Mouse (Mus musculus) hindbrain, embryonic 10.5 days (tissue): Measurements from ENCODE around the gene Tgm2. TPM values are rescaled to one million over a fixed set of nuclear protein-coding genes. Genes with fewer than 3 reads are reported as not detected.

ENCODE experiments used
- DNase-seq: peaks from one replicate; pipeline ENCODE4 v3.0.0-alpha.2; 2017; ENCODE audit warnings: low spot score
- H3K27ac ChIP-seq: fragments of 300-500 bp; sonication (generic); 2 replicates; pipeline ENCODE4 v1.5.1; 2016; ENCODE audit warnings: mild to moderate bottlenecking, moderate library complexity
- H3K27me3 ChIP-seq: fragments of 300-500 bp; sonication (generic); 2 replicates; pipeline ENCODE4 v1.6.1; 2016; ENCODE audit warnings: mild to moderate bottlenecking; ENCODE audit not compliant: poor library complexity, insufficient read depth, severe bottlenecking
- H3K36me3 ChIP-seq: fragments of 300-500 bp; sonication (generic); 2 replicates; pipeline ENCODE4 v1.6.1; 2016; ENCODE audit warnings: mild to moderate bottlenecking, moderate library complexity
- H3K4me1 ChIP-seq: fragments of 300-500 bp; sonication (generic); replicated peaks from 2 replicates; pipeline ENCODE4 v1.6.1; 2016; ENCODE audit warnings: mild to moderate bottlenecking
- H3K4me3 ChIP-seq: fragments of 300-500 bp; sonication (generic); 2 replicates; pipeline ENCODE4 v1.5.1; 2016; ENCODE audit warnings: mild to moderate bottlenecking, moderate library complexity
- H3K9me3 ChIP-seq: fragments of 300-500 bp; sonication (generic); 2 replicates; pipeline ENCODE4 v1.6.1; 2016; ENCODE audit warnings: mild to moderate bottlenecking, moderate library complexity
- WGBS: fragments of 180-500 bp; shearing (Covaris S2); methylation state at CpG from one replicate; pipeline ENCODE4 v1.1.7; 2016; 5-methylcytosine and 5-hydroxymethylcytosine counted together
- polyA plus RNA-seq: library from polyadenylated mRNA; unstranded; fragments of >200 nt; fragmentation: Nextera tagmentation; extraction: Ambion mirVana; gene quantifications from 2 replicates; pipeline ENCODE4 v1.2.1, GENCODE M21; 2016

Tgm2 gene
- polyA plus RNA-seq, 1 experiment from 2014 or later = 7.5 TPM

GRCm38 (mm10) chr2:158094846-158095245, 51.4 kb downstream of the Tgm2 start:
- no peak overlapping the region for H3K4me3 ChIP-seq
- no peak for DNase-seq
- no peaks in the 10 kb centered on the region for H3K36me3 ChIP-seq
- no peaks in the 10 kb centered on the region for H3K9me3 ChIP-seq
- no peak overlapping the region for H3K27ac ChIP-seq
- 88% methylated on average over 5 of the region's 5 CpGs for WGBS
- H3K27me3 ChIP-seq = no peaks in the 10 kb centered on the region
- peaks cover 15% of the 10 kb centered on the region for H3K4me1 ChIP-seq

GRCm38 (mm10) chr2:158094300-158094699, 51.9 kb downstream of the Tgm2 start:
- no peak overlapping the region for H3K27ac ChIP-seq
- DNase-seq = no peak
- 85% methylated on average over 7 of the region's 7 CpGs for WGBS

GRCm38 (mm10) chr2:158093345-158093744, 52.9 kb downstream of the Tgm2 start:
- no peak for DNase-seq
- WGBS = 70% methylated on average over 5 of the region's 5 CpGs
- Histone ChIP-seq H3K4me1 (peaks cover 15% of the 10 kb centered on the region), H3K4me3 (no peak overlapping the region), H3K36me3 (no peaks in the 10 kb centered on the region), H3K27ac (no peak overlapping the region), H3K9me3 (no peaks in the 10 kb centered on the region), H3K27me3 (no peaks in the 10 kb centered on the region)

More at GRCm38 (mm10) chr2:158094300-158094699, 51.9 kb downstream of the Tgm2 start:
- Histone ChIP-seq H3K36me3 (no peaks in the 10 kb centered on the region), H3K9me3 (no peaks in the 10 kb centered on the region), H3K27me3 (no peaks in the 10 kb centered on the region), H3K4me3 (no peak overlapping the region), H3K4me1 (peaks cover 15% of the 10 kb centered on the region)

GRCm38 (mm10) chr2:158090096-158090495, 56.1 kb downstream of the Tgm2 start:
- WGBS = 83% methylated on average over 4 of the region's 4 CpGs
- Histone ChIP-seq H3K4me1 (peaks cover 15% of the 10 kb centered on the region), H3K9me3 (no peaks in the 10 kb centered on the region), H3K27ac (no peak overlapping the region), H3K36me3 (no peaks in the 10 kb centered on the region), H3K4me3 (no peak overlapping the region), H3K27me3 (no peaks in the 10 kb centered on the region)
- DNase-seq = no peak

GRCm38 (mm10) chr2:158084486-158084885, 61.8 kb downstream of the Tgm2 start:
- H3K4me3 ChIP-seq = no peak overlapping the region
- WGBS = 68% methylated on average over 8 of the region's 8 CpGs
- H3K27ac ChIP-seq = no peak overlapping the region
- H3K36me3 ChIP-seq = no peaks in the 10 kb centered on the region
- H3K9me3 ChIP-seq = no peaks in the 10 kb centered on the region
- DNase-seq = no peak
- no peaks in the 10 kb centered on the region for H3K27me3 ChIP-seq
- H3K4me1 ChIP-seq = peaks cover 4% of the 10 kb centered on the region

GRCm38 (mm10) chr2:158080622-158081241, 65.5 kb downstream of the Tgm2 start:
- WGBS = 88% methylated on average over 9 of the region's 9 CpGs
- Histone ChIP-seq H3K4me1 (peaks cover 6% of the 10 kb centered on the region; the same call in 1 of the 2 replicates), H3K27me3 (no peaks in the 10 kb centered on the region), H3K9me3 (no peaks in the 10 kb centered on the region), H3K36me3 (peaks cover 26% of the 10 kb centered on the region), H3K27ac (no peak overlapping the region), H3K4me3 (no peak overlapping the region)
- DNase-seq = no peak

- peaks cover 34% of the 10 kb centered on the region for H3K36me3 ChIP-seq
- H3K9me3 ChIP-seq = no peaks in the 10 kb centered on the region
- H3K4me1 ChIP-seq = peaks cover 6% of the 10 kb centered on the region; the same call in 1 of the 2 replicates
- 66% methylated on average over 9 of the region's 9 CpGs for WGBS
- H3K4me3 ChIP-seq = no peak overlapping the region
- no peaks in the 10 kb centered on the region for H3K27me3 ChIP-seq
- no peak overlapping the region for H3K27ac ChIP-seq
- no peak for DNase-seq
These were observed 66.3 kb downstream of the Tgm2 start for GRCm38 (mm10) chr2:158079843-158080395.

GRCm38 (mm10) chr2:158078971-158079370, 67.3 kb downstream of the Tgm2 start:
- Histone ChIP-seq H3K4me1 (peaks cover 6% of the 10 kb centered on the region; the same call in 1 of the 2 replicates), H3K4me3 (no peak overlapping the region), H3K9me3 (no peaks in the 10 kb centered on the region), H3K36me3 (peaks cover 44% of the 10 kb centered on the region), H3K27ac (no peak overlapping the region), H3K27me3 (no peaks in the 10 kb centered on the region)
- DNase-seq = no peak
- WGBS = 89% methylated on average over 7 of the region's 7 CpGs

GRCm38 (mm10) chr2:158077981-158078380, 68.3 kb downstream of the Tgm2 start:
- H3K36me3 ChIP-seq = peaks cover 53% of the 10 kb centered on the region
- H3K4me1 ChIP-seq = peaks cover 6% of the 10 kb centered on the region; the same call in 1 of the 2 replicates
- no peaks in the 10 kb centered on the region for H3K9me3 ChIP-seq
- no peaks in the 10 kb centered on the region for H3K27me3 ChIP-seq
- 86% methylated on average over 2 of the region's 2 CpGs for WGBS
- no peak overlapping the region for H3K27ac ChIP-seq
- no peak for DNase-seq
- H3K4me3 ChIP-seq = no peak overlapping the region

GRCm38 (mm10) chr2:158076690-158077089, 69.5 kb downstream of the Tgm2 start:
- 92% methylated on average over 6 of the region's 6 CpGs for WGBS
- H3K4me1 ChIP-seq = peaks cover 6% of the 10 kb centered on the region; the same call in 1 of the 2 replicates
- H3K36me3 ChIP-seq = peaks cover 66% of the 10 kb centered on the region
- DNase-seq = no peak
- no peaks in the 10 kb centered on the region for H3K27me3 ChIP-seq
- no peak overlapping the region for H3K27ac ChIP-seq
- no peak overlapping the region for H3K4me3 ChIP-seq
- no peaks in the 10 kb centered on the region for H3K9me3 ChIP-seq

GRCm38 (mm10) chr2:158074835-158075234, 71.4 kb downstream of the Tgm2 start:
- H3K4me1 ChIP-seq = peaks cover 3% of the 10 kb centered on the region; the same call in 1 of the 2 replicates
- no peak for DNase-seq
- no peak overlapping the region for H3K27ac ChIP-seq
- H3K27me3 ChIP-seq = no peaks in the 10 kb centered on the region
- H3K9me3 ChIP-seq = no peaks in the 10 kb centered on the region
- H3K36me3 ChIP-seq = peaks cover 85% of the 10 kb centered on the region
- 81% methylated on average over 5 of the region's 5 CpGs for WGBS
- no peak overlapping the region for H3K4me3 ChIP-seq

GRCm38 (mm10) chr2:158071633-158071995, 74.6 kb downstream of the Tgm2 start:
- Histone ChIP-seq H3K36me3 (peaks cover 92% of the 10 kb centered on the region), H3K27ac (no peak overlapping the region), H3K27me3 (no peaks in the 10 kb centered on the region), H3K9me3 (no peaks in the 10 kb centered on the region), H3K4me3 (no peak overlapping the region), H3K4me1 (no peaks in the 10 kb centered on the region)
- WGBS = 87% methylated on average over 5 of the region's 5 CpGs
- no peak for DNase-seq

GRCm38 (mm10) chr2:158070885-158071632, 75.2 kb downstream of the Tgm2 start:
- Histone ChIP-seq H3K27me3 (no peaks in the 10 kb centered on the region), H3K4me1 (no peaks in the 10 kb centered on the region), H3K36me3 (peaks cover 91% of the 10 kb centered on the region), H3K27ac (no peak overlapping the region), H3K9me3 (no peaks in the 10 kb centered on the region), H3K4me3 (no peak overlapping the region)
- DNase-seq = no peak
- 86% methylated on average over 3 of the region's 3 CpGs for WGBS
